Mouse (Mus musculus) spleen, postnatal 36 days (tissue): Measurements from ENCODE around the gene Actrt2.

Source experiments
- DNase-seq, 2 experiments: peaks; one replicate each; pipeline ENCODE4 v3.0.0; 2022; ENCODE audit warnings: low spot score in 2 of 2, mixed read lengths in 1 of 2

Gene Actrt2

DNA sequence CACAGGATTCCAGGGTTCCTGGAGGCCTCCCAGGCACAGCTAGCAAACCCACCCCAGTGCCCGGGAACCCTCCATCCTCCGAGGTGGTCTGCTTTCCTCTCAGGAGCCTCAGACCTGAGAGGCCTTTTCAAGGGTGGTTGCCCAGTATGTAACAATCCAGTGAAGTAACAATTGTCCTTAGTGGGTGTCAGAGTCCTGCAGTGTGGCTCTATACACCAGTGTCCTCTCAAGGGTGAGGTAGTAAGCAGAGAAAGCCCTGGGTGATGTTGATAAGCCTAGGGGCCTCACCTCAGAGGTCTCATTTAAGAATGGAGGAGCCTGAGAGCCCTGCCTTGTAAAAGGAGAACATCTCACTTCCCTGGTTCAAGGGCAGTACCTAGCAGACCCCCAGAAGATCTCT lies at the start of gene Actrt2:
Gene Actrt2 (minus strand): TSS at position 101 of the 400 bp plus-strand sequence.
- DNase-seq, result no peak

- no peak for DNase-seq
Measured at GRCm38 (mm10) chr4:154709391-154710107, 41.9 kb upstream of the Actrt2 start.

- DNase-seq, result no peak
Measured at GRCm38 (mm10) chr4:154708811-154709210, 41.1 kb upstream of the Actrt2 start.

- no peak for DNase-seq
Measured at GRCm38 (mm10) chr4:154708223-154708622, 40.6 kb upstream of the Actrt2 start.

DNA sequence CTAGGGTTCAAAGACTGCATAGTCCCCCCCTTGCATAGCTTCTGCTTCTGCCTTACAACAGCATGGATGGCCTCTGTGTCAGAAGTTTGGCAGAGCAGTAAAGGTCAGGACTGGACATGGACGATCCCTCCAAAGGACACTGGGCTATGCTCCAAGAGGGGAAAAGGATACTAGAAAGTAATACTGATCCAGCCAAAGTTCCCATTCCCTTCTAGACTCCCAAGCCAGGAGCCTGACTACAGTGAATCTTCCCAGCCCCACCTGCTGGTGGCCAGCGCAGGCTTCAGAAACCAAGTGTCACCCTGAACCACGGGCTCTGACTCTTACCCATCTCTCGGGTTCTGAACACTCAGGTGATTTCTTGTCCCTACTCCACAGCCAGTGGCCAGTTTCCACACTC lies 39.9 kb upstream of the Actrt2 start:
- DNase-seq, result no peak

DNA sequence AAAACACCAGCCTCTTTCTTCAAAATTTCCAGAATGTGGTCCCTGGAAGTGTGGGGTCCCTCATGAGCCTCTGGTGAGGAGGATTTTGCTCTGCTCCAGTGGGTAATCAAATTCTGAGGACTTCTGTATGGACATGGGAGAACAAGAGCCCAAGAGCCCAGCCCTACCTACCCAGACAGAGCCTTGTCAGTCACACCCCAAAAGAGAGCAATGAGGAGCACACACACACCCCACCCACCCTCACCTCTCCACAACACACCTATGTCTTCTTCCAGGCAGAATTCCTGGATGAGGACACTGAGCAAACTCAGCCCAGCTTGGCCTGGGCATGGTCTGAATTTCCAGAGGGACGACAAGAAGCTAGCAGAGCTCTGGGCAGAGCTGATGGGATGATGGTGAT lies 38.8 kb upstream of the Actrt2 start:
- no peak for DNase-seq

GRCm38 (mm10) chr4:154705681-154706080 lies 38.0 kb upstream of the Actrt2 start:
- DNase-seq, result no peak

GRCm38 (mm10) chr4:154705056-154705455 lies 37.4 kb upstream of the Actrt2 start:
- no peak for DNase-seq

- DNase-seq, result no peak
Measured at GRCm38 (mm10) chr4:154704591-154704990, 36.9 kb upstream of the Actrt2 start.

DNA sequence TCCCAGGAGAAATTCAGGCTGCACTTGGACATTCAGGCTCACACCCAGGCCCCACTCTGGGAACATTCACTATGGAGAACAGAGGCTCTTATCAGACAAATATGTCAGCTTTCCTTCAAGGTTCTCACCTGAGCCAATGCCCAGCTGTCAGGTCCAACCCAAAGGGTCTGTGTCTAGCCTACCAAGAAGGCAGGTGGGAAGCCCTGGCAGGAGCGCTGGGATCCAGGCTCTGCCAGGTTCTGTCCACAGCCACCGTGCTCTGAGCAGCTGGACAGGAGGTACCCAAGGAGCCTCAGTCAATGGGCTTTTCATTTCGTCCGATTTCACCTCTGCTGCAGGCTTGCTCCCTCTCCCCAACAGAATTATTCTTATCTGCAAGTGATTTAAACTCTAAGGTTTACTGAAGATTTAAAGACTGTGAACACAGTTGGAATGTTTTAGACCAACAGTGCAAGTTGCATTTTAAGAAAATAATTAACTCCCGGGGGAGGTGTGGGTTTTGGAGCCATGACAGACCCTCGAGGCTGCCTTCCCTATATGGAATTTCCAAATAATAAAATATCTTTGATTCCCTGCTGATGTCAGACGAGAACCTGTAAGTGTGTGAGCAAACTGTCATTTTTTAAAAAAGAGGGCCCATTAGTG lies 35.9 kb upstream of the Actrt2 start:
- no peak for DNase-seq

- no peak for DNase-seq
Measured at GRCm38 (mm10) chr4:154702931-154703330, 35.3 kb upstream of the Actrt2 start.

DNA sequence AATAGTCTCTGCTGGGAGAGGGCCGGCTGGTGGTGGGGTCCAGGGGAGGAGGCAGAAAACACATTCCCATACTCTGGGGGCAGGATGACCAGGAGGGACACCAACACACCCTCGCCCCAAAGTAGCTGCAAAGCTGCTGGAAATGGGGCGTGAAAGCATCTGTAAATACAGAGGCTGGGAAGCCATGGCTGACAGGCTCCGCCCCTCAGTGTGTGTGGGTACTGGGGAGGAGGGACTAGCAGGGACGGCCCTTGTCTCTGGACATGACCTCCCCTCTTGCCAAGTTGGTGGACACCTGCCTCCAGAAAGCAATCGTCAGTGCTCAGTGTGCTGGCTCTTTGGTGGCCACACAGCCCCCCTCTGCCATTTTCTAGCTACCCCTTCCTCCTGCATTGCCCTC lies 34.5 kb upstream of the Actrt2 start:
- DNase-seq, result no peak

DNA sequence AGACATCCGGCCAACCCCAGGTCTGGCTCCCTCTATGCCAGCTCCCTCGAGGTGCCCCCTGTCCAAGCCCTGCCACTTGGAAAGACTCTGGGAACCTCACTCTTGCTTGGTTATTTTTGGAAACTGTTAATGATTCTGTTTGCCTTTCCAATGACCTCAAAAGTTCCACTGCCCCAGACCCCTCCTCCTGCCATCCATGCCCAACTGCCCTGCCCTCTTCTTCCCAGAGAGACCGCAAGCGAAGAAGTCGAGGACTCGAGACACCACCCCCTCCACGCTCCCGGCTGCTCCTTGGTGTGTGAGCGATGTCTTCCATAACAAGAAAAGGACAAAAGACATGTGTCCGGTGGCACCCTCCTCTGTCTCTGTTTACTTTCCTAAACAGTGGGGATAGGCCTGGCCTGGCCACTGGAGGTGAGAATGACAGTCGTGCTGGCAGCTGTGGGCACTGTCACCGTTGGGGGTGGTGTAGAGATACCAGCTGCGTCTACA lies 33.3 kb upstream of the Actrt2 start:
- no peak for DNase-seq

DNA sequence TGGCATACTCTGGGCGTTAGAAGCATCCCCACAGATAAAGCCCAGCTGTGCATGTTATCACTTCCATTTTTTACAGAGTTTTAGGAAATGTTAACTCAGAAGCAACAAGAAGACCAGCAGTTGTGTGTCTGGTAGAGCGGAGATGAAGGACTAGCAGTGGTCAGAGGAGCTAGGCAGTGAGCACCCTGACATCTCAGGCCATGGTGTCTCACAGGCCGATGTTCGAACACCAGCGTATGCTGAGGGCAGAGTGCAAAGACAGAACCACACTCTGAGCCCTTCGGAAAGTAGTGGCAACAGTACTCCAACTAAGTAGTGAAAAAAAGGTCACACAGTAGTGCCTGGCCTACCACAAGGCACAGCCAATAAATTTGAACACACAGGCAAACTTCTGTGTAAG lies 32.8 kb upstream of the Actrt2 start:
- no peak for DNase-seq

DNA sequence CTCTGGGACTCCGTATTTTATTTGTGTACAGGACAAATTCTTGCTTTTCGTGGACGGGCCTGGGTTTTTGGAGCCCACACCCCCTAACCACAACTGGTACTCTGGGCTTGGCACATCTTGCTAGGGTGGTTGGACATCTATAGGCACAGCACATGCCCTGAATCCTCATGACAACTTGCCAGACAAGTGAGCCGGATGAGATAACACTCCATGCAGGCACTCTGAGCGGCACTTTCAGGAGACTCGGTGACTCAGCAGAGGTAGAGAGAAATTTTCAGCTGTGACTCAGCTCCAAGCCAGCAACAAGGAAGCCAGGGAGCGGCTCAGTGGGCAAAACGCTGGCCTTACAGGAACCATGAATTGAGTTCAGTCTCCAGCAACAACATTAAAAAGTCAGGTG lies 31.6 kb upstream of the Actrt2 start:
- peak in 1 of 2 experiments; percentile 21 for DNase-seq

- no peak for DNase-seq
Measured at GRCm38 (mm10) chr4:154698631-154699030, 31.0 kb upstream of the Actrt2 start.

DNA sequence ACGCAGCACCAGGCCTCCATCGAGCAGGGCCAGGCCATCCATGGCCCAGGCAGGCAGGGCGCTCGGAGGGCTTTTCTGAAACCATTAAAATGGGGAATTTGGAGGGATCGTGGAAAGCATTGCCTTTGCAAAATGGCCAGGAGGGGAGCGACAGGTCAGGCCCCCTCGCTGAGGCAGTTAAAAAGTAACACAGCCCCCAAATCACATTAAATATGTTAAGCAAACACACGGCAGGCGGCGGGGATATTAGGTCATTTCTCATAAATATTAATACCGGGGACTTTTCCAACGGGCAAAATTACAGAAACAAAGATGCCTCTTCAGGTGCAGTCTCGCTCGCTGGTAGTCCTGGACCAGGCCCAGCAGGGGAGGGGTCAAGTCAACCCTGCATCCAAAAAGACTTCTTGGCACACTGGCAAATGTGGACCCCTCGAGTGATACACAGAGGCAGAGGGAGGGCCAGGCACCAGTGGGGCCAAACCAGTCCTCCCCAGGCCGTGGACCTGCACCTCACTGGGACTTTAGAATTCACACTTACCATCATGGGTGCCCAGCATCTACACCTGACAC lies 30.4 kb upstream of the Actrt2 start:
- DNase-seq, result no peak

- DNase-seq, result no peak
Measured at GRCm38 (mm10) chr4:154697476-154697875, 29.8 kb upstream of the Actrt2 start.

DNA sequence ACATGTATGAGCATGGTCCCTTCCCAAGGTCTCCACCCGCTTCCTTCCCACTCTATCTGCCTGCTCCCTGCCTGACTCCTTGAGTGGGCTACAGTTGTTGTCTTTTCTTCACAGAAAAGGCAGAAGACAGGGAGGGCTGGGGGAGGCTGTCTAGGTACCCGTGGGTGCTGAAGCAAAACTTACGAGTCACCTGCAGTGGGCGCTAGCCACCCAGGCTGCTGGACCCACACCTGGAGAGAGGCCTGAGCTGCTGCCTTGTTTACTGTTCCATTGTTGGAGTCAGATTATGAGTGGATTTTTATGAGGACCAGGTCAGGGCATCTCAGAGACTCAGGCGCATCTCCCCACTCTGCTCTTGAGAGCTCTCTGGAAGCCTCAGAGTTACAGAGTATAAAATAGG lies 28.9 kb upstream of the Actrt2 start:
- DNase-seq, result no peak

- no peak for DNase-seq
Measured at GRCm38 (mm10) chr4:154696146-154696545, 28.5 kb upstream of the Actrt2 start.

DNA sequence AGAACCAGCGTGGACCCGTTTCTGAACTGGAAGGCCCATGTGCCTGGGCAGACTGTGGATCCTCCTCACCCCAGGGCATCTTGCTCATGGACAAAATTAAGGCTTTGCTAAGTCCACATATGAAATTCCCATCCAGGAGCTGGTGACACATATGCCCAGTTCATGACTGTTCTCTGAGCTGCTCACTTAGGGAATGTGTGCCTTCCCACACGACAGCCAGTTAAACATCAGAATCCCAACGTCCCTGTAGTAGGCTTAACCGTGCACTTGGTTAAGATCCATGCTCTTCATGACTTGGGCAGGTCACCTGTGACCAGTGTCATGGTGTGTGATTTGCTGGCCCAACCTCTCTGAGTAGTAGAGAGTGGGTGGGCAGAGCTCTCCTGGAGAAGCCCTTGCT lies 26.7 kb upstream of the Actrt2 start:
- DNase-seq, result no peak

DNA sequence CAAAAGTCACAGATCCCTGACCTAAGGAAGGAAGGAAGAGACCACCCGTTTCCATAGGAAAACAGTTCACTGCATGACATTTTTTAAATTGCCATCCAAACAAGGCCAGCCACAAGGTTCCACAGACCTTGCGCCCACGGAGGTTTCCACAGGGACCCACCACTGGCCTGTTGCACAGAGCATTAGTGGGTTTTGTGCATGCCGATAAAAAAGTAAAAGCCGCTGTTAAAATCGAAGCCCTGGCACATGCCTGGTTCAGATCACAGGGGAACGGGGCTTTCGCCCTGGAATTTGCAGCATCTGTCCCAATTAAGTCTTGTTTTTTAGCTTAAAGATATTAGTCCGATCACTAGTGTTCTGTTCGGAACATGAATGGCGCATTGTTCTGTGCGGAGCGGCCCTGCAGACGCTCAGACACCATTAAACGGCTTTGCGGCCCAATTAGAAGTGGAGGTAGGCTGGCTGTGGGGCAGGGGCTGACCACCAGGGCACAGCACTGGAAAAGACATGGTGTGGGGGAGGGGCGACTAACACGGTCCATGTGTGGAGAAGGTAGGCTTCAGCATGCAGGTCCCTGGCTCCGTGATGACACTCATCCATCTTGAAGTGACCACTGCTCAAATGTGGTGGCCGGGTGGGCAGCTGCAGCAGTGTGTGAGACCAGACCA lies 25.8 kb upstream of the Actrt2 start:
- no peak for DNase-seq
